Mouse (Mus musculus): ENCODE measurements around the gene Gpa33.

- no peak for TF ChIP-seq CTCF (IDR thresholded peaks at IDR 0.05; ENCODE audit: control insufficient read depth, insufficient read depth, low read length)
- TF ChIP-seq POLR2A (IDR thresholded peaks at IDR 0.05; ENCODE audit: borderline replicate concordance, control insufficient read depth, low read depth, low read length), result no peak
Observed at GRCm38 (mm10) chr1:166105464-166105863, 24.6 kb upstream of the Gpa33 start.

Measured in bone marrow, adult 2 months (tissue).